Mouse (Mus musculus) kidney, postnatal 0 days (tissue): ENCODE results near the gene Tomt. TPM values are rescaled to one million over a fixed set of nuclear protein-coding genes. Genes with fewer than 3 reads are reported as not detected.

Experiments used
- ATAC-seq: fragments of 200-750 bp; cut with Nextera tagmentation; replicated peaks from 2 replicates; pipeline ENCODE4 v1.8.0; 2017; ENCODE audit warnings: low read depth, moderate number of reproducible peaks, moderate TSS enrichment, moderate library complexity; ENCODE audit not compliant: low FRiP score
- DNase-seq: peaks from one replicate; pipeline ENCODE4 v3.0.0-alpha.2; 2016; ENCODE audit warnings: low spot score
- H3K27ac ChIP-seq: fragments of 300-500 bp; sonication (generic); 2 replicates; pipeline ENCODE4 v1.5.1; 2014; ENCODE audit warnings: mild to moderate bottlenecking
- H3K27me3 ChIP-seq: fragments of 300-500 bp; sonication (generic); 2 replicates; pipeline ENCODE4 v1.6.1; 2014; ENCODE audit warnings: low read length, mixed read lengths; ENCODE audit not compliant: insufficient read depth
- H3K36me3 ChIP-seq: fragments of 300-500 bp; sonication (generic); 2 replicates; pipeline ENCODE4 v1.6.1; 2014; ENCODE audit warnings: low read length, mixed read lengths; ENCODE audit not compliant: insufficient read depth
- H3K4me1 ChIP-seq: fragments of 300-500 bp; sonication (generic); replicated peaks from 2 replicates; pipeline ENCODE4 v1.6.1; 2014; ENCODE audit warnings: antibody characterized with exemption, low read length, mixed read lengths; ENCODE audit not compliant: insufficient read depth
- H3K4me2 ChIP-seq: fragments of 300-500 bp; sonication (generic); 2 replicates; pipeline ENCODE4 v1.6.1; 2014; ENCODE audit warnings: mild to moderate bottlenecking, low read length, moderate library complexity, mixed read lengths
- H3K4me3 ChIP-seq: fragments of 300-500 bp; sonication (generic); replicated peaks from 2 replicates; pipeline ENCODE4 v1.5.1; 2014; ENCODE audit warnings: low read depth, low read length
- H3K9ac ChIP-seq: fragments of 300-500 bp; sonication (generic); 2 replicates; pipeline ENCODE4 v1.6.1; 2014; ENCODE audit warnings: low read depth, low read length
- H3K9me3 ChIP-seq: fragments of 300-500 bp; sonication (generic); replicated peaks from 2 replicates; pipeline ENCODE4 v1.6.1; 2016; ENCODE audit warnings: low read length, inconsistent platforms, mixed read lengths
- CTCF ChIP-seq: IDR thresholded peaks from 2 replicates; pipeline ENCODE4 v1.5.1; 2016; ENCODE audit warnings: antibody characterized with exemption, low read depth, mild to moderate bottlenecking, moderate library complexity
- WGBS: fragments of 180-500 bp; shearing (Covaris S2); extraction: QIAGEN DNeasy Blood & Tissue Kit; methylation state at CpG from one replicate; pipeline ENCODE4 v1.1.7; 2014; 5-methylcytosine and 5-hydroxymethylcytosine counted together
- polyA plus RNA-seq: library from polyadenylated mRNA; unstranded; fragments of >200 nt; fragmentation: Nextera tagmentation; extraction: Ambion mirVana; gene quantifications from 2 replicates; pipeline ENCODE4 v1.2.1, GENCODE M21; 2015

Tomt gene
- polyA plus RNA-seq, 1 experiment from 2014 or later, result 0.13 TPM

- Histone ChIP-seq H3K4me1 (0 out of 2 replicates have a peak, but pooled peaks cover 4% of the 10 kb centered on the region), H3K9me3 (no peaks in the 10 kb centered on the region), H3K27ac (no peak overlapping the region), H3K4me3 (no peak overlapping the region), H3K4me2 (no peak overlapping the region), H3K36me3 (no peaks in the 10 kb centered on the region), H3K27me3 (no peaks in the 10 kb centered on the region), H3K9ac (no peak overlapping the region)
- DNase-seq (no peak), ATAC-seq (no peak)
- no peak for TF ChIP-seq CTCF
- 73% methylated on average over 4 of the region's 4 CpGs for WGBS
Measured at GRCm38 (mm10) chr7:101880855-101881254, 25.3 kb downstream of the Tomt start.

DNA sequence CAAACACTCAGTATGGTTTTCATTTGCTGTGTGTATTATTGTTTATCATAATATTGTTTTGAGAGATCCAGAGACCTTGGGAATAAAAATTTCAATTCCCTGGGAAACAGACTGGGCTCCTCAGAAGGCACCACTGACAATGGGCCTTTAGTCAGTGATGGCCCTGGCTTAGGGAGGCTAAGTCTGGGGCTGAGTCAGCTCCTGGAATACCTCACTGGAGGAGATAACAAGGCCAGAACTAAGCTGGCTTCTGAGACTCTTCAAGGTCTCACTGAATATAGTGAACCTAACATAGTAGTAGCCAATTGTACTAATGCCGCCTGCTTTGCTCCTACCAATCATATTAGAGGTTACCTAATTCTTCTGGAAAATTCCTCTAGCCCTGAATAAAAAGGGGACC is 30.2 kb downstream of the Tomt start:
- DNase-seq (no peak), ATAC-seq (no peak)
- Histone ChIP-seq H3K4me3 (no peak overlapping the region), H3K4me2 (no peak overlapping the region), H3K36me3 (no peaks in the 10 kb centered on the region), H3K4me1 (no peaks in the 10 kb centered on the region), H3K9me3 (no peaks in the 10 kb centered on the region), H3K27ac (no peak overlapping the region), H3K27me3 (no peaks in the 10 kb centered on the region), H3K9ac (no peak overlapping the region)
- no peak for TF ChIP-seq CTCF
- 91% methylated on average over 1 of the region's 1 CpGs for WGBS

GRCm38 (mm10) chr7:101871296-101871695 is 34.9 kb downstream of the Tomt start:
- DNase-seq, result no peak
- no peaks in the 10 kb centered on the region for H3K36me3 ChIP-seq
- no peak for TF ChIP-seq CTCF
- peaks cover 12% of the 10 kb centered on the region; the same call in 1 of the 2 replicates for H3K4me1 ChIP-seq
- WGBS, result 82% methylated on average over 3 of the region's 3 CpGs
- no peak overlapping the region for H3K9ac ChIP-seq
- no peak for ATAC-seq
- no peaks in the 10 kb centered on the region for H3K27me3 ChIP-seq
- no peaks in the 10 kb centered on the region for H3K9me3 ChIP-seq
- H3K4me3 ChIP-seq, result no peak overlapping the region
- peak overlapping the region; percentile 70 for H3K27ac ChIP-seq
- H3K4me2 ChIP-seq, result no peak overlapping the region

DNA sequence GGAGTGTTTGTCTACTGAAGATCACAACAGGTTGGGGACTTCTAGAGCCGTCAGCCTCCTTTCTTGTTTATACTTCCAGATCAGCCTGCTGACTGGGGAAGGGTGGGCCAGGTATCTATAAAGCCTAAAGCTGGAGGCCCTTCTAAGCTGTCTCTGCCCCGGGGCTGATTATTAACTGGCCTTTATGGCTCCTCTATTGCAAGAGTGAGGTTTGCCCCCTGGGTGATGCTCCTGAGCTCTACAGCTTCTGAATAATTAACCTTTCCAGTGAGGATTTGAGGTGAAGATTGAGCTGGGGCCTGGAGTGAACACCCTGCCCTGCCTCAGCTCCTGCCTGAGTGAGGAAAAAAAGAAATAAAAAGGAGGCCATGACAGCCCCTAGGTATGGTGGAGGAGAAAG is 35.5 kb downstream of the Tomt start, which contains the start of gene Folr1:
Gene Folr1 (minus strand): TSS at position 160 of the 400 bp plus-strand sequence.
- H3K27me3 ChIP-seq, result no peaks in the 10 kb centered on the region
- no peak for TF ChIP-seq CTCF
- WGBS, result 43% methylated on average over 2 of the region's 2 CpGs
- H3K36me3 ChIP-seq, result no peaks in the 10 kb centered on the region
- H3K4me3 ChIP-seq, result no peak within 1 kb of the TSS; the same call in 1 of the 2 replicates
- H3K9me3 ChIP-seq, result no peaks in the 10 kb centered on the region
- peak within 1 kb of the TSS; percentile 70 for H3K27ac ChIP-seq
- H3K4me2 ChIP-seq, result peak within 1 kb of the TSS; percentile 1; the same call in 1 of the 2 replicates
- H3K4me1 ChIP-seq, result peaks cover 12% of the 10 kb centered on the region; the same call in 1 of the 2 replicates
- DNase-seq (peak; percentile 33), ATAC-seq (peak; percentile 75)
- 0 out of 2 replicates have a peak within 1 kb of the TSS, but pooled peaks have one; percentile 27 for H3K9ac ChIP-seq

GRCm38 (mm10) chr7:101869163-101869500 is 37.0 kb downstream of the Tomt start:
- Histone ChIP-seq H3K4me2 (no peak overlapping the region; the same call in 1 of the 2 replicates), H3K4me3 (no peak overlapping the region)
- 59% methylated on average over 7 of the region's 7 CpGs for WGBS

DNA sequence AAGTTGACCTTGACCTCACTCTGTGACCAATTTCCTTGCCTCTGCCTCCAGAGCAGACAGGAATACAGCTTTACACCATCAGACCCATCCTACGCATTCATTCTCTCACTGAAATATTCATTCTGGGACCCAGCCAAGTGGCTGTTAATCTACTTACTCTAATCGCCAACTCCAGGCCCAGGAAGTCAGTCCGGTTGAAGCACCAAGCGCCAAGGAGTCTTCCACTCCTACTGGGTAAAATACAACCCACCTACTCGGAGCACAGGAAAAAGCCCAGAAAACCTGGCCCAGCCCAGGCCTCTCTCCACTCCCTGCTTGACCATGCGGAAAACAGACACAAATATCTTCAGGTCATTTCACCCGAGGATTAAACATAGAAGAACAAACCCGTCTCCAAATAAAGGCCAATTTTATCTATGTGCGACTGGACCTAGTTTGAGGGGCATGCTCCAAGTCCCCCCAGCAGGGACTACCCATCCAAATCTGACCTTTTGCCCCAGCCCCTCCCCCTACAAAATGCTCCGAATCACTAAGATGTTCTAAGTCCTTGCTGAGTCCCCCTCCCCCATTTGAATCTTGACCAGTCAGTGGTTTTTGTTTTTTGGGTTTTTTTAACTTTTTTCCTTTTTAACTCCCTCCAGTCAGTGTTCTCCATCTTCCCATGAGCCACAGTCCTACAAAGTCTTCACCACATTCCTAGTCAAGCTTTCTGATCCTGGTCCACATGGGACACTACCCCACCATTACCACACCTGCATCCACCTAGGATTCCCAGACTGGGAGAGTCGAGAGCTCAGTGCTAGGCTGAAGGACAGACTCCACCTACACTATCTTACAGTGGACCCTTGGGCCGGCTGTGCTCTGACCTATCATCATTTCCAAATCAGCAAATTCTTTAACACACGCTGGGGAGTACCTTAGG is 37.7 kb downstream of the Tomt start:
- no peaks in the 10 kb centered on the region for H3K27me3 ChIP-seq
- peak overlapping the region; percentile 70 for H3K27ac ChIP-seq
- H3K4me2 ChIP-seq, result peak overlapping the region; percentile 11
- H3K4me3 ChIP-seq, result no peak overlapping the region
- WGBS, result 34% methylated on average over 13 of the region's 13 CpGs
- no peak for TF ChIP-seq CTCF
- no peak overlapping the region for H3K9ac ChIP-seq
- H3K9me3 ChIP-seq, result no peaks in the 10 kb centered on the region
- DNase-seq (peak; percentile 84), ATAC-seq (peak; percentile 60)
- peaks cover 12% of the 10 kb centered on the region; the same call in 1 of the 2 replicates for H3K4me1 ChIP-seq
- no peaks in the 10 kb centered on the region for H3K36me3 ChIP-seq

More at GRCm38 (mm10) chr7:101869163-101869500, 37.0 kb downstream of the Tomt start:
- ATAC-seq (peak; percentile 50; the same call in 1 of the 2 replicates), DNase-seq (no peak)
- no peak for TF ChIP-seq CTCF
- Histone ChIP-seq H3K9ac (no peak overlapping the region), H3K36me3 (no peaks in the 10 kb centered on the region), H3K4me1 (peaks cover 12% of the 10 kb centered on the region; the same call in 1 of the 2 replicates), H3K27ac (peak overlapping the region; percentile 70; the same call in 1 of the 2 replicates), H3K9me3 (no peaks in the 10 kb centered on the region), H3K27me3 (no peaks in the 10 kb centered on the region)
